Mouse (Mus musculus) cerebellum, adult 18-20 months (tissue): ENCODE results near the gene Crat.

Experiments
- DNase-seq, 2 experiments: peaks; one replicate each; pipeline ENCODE4 v3.0.0; 2021

Gene Crat

GRCm38 (mm10) chr2:30403870-30404269 is 11.7 kb downstream of the Crat start:
- DNase-seq, result peak; percentile 46 to 60

DNA sequence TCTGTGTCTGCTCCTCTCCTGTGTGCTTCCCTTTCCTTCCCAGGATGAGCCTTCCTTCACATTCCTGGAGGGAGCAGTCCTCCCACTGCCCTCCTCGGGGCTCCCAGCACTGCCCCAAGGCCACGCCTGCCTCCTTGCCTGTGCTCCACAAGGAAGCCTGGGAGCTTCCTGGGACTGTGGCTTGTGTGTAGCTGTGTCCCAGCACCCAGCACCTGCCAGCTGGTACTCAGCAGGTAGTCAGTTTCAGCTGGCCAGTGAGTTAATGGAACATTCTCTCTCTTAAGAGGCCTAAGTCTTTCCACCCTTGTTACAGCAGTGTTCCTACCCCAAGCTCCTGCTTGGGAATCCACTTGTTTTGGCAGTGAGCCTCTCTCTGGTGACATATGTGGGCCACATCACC is 12.8 kb downstream of the Crat start:
- peak in 1 of 2 experiments; percentile 40 for DNase-seq

GRCm38 (mm10) chr2:30402351-30402826 is 13.2 kb downstream of the Crat start:
- DNase-seq, result peak; percentile 59 to 66

GRCm38 (mm10) chr2:30401581-30401980 is 14.0 kb downstream of the Crat start:
- DNase-seq, result peak in 1 of 2 experiments; percentile 39

GRCm38 (mm10) chr2:30399191-30400171 is 16.1 kb downstream of the Crat start:
- peak; percentile 82 to 87 for DNase-seq

GRCm38 (mm10) chr2:30397986-30398512 is 17.6 kb downstream of the Crat start:
- no peak for DNase-seq

DNA sequence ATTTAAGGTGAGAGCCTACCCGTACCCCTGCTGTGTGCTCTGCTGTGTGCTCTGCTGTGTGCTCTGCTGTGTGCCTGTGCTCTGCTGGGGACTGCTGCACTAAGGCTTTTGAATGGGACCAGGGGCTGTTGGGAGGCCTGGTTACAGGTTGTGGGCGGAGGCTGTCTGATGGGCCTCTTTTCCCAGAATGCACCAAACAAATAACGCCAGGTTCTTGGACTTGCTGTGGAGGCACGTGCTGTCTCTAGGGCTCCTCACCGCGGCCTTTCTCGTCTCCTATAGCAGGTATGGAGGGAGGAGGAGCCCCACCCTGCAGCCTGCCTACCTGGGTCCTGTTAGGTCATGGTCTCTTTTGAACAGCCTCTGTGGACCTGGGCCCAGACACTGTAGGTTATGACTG is 19.4 kb downstream of the Crat start:
- no peak for DNase-seq

DNA sequence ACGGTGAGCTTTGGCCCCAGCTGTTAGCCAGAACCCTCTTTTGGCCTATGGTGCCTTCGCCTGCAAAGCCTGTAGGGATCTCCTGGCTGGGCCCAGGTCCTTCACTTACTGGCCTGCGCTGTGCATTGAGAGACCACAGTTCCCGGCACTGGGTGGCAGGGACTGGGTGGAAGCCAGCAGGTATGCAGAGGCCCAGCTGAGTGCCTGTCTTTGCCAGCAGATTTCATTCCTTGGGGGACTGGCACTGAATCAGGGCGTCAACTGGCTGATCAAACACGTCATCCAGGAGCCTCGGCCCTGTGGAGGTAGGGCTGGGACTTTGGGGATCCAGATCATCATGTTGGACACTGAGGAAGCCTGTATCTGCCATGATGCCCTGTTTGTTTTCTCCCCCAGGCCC is 19.9 kb downstream of the Crat start:
- no peak for DNase-seq

DNA sequence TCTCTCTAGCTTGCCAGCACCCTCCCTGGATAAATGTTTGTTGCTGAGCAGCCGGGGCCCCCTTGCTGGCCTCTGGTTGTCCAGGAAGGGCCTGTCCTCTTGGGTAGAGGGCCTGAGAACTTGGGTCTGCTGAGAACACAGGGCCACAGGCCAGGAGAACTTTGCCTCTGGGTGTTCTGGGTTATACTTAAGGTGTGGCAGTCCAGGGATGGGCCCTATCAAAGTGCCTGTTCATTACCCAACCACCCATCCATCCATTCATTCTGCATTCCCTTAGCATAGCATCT is 22.3 kb downstream of the Crat start:
- DNase-seq, result no peak

DNA sequence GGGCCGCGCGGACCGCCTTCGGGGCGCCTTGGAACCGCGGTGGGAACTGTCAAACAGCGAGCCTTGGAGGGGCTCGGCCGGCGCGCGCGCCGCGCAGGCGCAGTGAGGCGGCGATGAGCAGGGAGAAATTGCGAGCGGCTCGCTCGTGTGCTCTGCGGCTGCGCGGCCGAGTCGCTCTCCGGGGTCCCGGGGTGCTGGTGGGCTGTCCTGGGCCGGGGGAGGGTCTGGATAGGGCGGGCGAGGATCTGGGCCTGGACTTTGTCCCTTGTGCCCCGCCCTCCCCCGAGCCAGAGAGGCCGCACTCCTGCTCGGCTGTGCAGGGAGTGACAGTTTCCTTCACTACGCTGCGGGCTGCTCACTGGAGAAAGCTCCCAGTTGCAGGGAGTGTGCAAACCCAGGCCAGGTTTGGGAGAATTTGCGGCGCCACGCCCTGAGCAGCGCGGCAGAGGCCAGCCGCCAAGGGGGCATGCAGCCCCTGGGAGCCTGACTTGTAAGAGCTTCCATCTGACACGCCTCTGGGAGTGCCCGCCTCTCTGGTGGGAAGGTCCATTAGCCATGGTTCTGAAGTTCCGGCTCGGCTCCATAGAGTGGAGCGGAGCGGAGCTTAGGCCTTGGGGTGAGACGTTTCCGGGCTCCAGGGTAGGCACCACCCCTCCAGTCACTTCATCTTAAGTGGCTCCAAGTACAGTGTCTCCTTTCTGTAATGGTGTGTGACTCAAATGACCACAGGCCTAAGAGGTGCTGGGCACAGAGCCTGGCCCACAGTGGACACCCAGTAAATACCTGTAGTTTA is 22.8 kb downstream of the Crat start:
- DNase-seq, result peak; percentile 59 to 86

DNA sequence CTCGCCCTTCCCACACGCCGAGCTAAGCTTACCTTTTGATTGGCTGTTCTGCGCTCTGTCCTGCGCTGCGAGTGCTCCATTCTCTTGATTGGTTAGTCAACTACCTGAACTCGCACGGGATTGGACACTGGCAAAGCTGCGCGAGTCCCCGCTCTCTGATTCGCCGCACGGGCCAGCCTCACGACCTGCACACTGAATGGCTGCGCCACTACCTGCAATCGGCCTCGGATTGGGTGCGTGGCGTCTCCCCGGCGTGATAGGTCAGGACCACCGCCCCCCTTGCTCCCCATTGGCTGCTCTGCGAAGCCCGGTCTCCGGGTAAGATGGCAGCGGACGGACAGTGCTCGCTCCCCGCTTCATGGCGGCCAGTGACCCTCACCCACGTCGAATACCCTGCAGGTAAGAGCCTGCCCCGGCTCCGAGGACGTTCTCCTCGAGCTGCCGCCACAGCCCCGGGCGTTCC is 23.5 kb downstream of the Crat start, which contains the start of gene Dolpp1:
Gene Dolpp1 (plus strand): TSS at position 141 of the 463 bp plus-strand sequence.
- DNase-seq, result peak; percentile 94 to 98

GRCm38 (mm10) chr2:30389000-30389399 is 26.6 kb downstream of the Crat start:
- DNase-seq, result no peak

GRCm38 (mm10) chr2:30386913-30387312 is 28.7 kb downstream of the Crat start:
- DNase-seq, result no peak

GRCm38 (mm10) chr2:30385591-30385990 is 30.0 kb downstream of the Crat start:
- no peak for DNase-seq

GRCm38 (mm10) chr2:30384814-30385213 is 30.8 kb downstream of the Crat start:
- DNase-seq, result no peak

DNA sequence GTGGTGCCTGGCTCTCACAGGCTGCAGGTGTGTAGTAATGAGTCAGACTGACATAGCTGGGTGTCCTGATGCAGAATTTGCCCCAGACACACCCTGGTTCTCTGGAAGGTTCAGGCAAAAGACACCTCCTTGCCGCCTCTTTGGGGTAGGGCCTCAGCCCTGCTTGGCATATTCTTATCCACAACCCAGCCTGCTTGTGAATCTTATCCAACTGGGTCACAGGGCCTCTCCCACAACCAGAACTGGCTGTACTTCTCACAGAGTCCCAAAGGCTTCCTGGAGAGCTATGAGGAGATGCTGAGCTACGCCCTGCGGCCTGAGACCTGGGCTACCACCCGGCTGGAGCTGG is 34.3 kb downstream of the Crat start:
- no peak for DNase-seq

- DNase-seq, result no peak
Measured at GRCm38 (mm10) chr2:30380564-30381376, 34.8 kb downstream of the Crat start.

GRCm38 (mm10) chr2:30379307-30379706 is 36.3 kb downstream of the Crat start:
- DNase-seq, result no peak

- no peak for DNase-seq
Measured at GRCm38 (mm10) chr2:30377721-30378120, 37.9 kb downstream of the Crat start.

DNA sequence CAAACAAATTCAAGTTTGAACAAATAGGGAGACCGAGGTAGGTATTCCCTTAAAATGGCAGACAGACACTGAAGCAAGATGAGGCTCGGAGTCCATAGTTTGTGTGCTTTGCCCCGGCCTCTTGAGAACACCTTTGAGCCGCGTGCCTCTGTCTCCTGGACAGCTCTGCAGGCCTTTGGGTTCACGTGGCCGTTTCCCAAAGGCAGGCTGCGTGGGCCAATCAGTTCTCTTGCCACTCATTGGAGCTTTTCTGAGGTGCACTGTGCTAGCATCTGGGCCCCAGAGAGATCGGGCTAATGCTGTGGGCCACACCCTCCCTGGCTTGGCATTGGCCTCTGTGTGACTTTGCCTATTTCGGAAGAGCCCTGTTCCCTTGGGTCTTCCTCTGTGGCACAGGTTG is 39.7 kb downstream of the Crat start:
- no peak for DNase-seq

- no peak for DNase-seq
Measured at GRCm38 (mm10) chr2:30372726-30373125, 42.9 kb downstream of the Crat start.

DNA sequence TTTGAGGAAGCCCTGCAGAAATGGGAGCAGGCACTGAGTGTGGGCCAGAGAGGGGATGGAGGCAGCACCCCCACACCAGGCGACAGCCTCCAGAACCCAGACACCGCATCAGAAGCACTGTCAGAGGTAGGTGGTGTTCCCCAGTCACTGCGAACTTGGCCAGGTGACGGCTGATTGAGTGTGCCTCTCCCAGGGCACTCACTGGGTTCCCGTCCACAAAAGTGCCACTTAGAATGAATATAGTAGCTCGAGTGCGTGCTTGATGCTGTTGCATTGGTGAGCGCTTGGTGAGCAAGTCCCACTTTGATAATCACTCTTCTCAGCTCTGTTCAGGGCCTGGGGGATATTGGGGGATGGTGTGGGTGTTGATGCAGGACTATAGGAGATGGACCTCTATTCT is 44.1 kb downstream of the Crat start:
- DNase-seq, result no peak

DNA sequence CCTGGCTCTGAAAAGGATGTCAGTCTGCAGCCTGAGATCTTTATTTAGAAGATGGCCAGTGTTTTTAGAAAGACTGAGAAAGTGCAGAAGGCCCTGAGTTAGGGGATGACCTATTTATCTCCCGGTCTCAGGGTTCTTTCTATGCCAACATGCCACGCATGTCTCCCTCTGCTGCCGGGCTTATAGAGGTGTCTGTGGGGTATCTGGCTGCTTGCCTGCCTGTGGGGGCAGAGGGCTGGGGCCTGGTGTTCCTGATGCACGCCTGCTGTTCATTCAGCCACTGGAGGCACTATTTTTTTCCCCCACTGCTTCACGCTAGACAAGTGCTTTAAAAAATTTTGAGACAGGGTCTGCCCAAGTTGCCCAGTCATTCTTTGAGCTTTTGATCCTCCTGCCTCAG is 49.4 kb downstream of the Crat start:
- no peak for DNase-seq
